Mouse (Mus musculus) frontal cortex, adult (tissue): ENCODE results near the gene Rarres2.

ENCODE experiments used
- ATAC-seq: cut with Nextera tagmentation; 2 replicates; pipeline ENCODE4 v1.9.2; 2017; ENCODE audit warnings: mild to moderate bottlenecking, moderate library complexity, mixed read lengths; ENCODE audit not compliant: low TSS enrichment

Gene Rarres2

DNA sequence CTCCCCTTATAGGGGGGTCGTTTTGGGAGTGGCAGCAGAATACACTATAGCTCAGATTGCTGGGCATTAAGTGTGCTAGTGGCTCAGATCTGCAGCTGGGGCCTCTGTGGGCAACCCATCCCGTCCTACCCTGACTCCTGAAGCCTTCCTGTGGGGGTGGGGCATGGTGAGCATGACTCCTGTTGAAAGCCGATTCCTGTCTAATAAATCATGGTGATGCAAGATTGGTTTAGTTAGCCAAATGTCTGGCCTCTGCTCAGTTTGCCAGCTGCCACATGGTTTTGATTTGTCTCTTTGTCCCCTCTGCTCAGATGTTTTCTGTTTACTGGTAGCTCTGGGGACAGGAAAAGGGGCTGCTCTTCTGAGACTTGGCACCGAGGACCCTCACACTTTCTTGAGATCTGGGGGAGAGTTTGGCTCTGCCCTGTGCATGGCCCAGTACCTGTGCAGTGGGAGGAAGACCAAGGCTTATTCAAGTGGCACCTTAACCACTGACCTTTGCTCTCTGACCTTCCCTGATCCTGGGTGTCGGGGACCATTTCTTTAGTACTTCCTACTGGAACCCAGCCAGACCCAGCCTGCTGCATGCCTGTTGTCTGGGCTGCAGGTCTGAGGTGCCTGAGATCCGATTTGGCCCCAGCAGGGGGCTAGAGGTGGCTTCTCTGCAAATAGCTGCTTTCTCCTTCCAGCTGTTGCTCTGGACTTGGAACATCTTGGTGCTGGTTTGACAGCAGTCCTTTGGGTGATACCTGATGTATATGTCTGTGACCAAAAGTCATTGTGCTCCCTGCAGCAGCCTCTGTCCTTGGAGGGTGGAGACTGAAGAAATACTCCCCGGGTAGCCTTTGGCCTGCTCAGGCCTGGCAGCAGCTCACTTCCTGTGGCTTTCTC lies 30.8 kb downstream of the Rarres2 start:
- no peak for ATAC-seq

DNA sequence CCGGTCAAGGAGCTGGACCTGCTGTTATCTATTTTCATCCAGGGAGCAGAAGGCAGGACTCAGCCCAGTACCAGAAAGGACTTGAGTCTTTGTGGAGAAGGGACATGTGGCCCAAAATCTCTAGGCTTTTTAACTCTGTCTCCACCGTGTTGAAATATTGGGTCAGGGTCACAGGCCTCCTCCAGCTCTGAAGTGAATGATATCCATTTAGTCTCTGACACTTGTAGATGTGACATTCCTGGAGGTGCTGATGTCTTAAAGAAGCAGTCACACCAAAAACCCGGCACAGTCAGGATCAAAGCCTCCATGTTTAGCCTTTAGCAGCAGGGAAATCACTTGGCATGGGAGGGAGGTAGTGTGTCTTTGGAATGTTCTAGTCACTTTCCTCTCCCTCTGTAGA lies 31.9 kb downstream of the Rarres2 start:
- ATAC-seq, result no peak

DNA sequence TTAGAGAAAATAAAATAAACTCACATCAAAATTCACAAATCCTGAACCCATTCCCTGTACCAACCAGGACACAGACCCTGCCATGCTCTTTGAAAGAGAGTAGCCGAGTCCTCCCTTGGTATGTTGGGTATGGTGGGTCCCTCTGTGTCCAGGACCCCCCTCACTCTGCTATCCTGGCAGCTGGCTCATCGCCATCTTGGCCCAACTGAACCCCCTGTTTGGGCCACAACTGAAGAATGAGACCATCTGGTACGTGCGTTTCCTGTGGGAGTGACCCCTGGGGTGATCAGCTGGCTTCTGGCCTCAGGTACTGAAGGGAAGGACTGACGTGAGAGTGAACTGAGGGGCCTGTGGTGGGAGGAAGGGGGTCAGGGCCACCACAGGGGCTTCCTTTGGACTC lies 32.7 kb downstream of the Rarres2 start:
- no peak for ATAC-seq

GRCm38 (mm10) chr6:48538841-48539737 lies 33.5 kb downstream of the Rarres2 start:
- 0 out of 2 replicates have a peak, but pooled peaks have one; percentile 14 for ATAC-seq

DNA sequence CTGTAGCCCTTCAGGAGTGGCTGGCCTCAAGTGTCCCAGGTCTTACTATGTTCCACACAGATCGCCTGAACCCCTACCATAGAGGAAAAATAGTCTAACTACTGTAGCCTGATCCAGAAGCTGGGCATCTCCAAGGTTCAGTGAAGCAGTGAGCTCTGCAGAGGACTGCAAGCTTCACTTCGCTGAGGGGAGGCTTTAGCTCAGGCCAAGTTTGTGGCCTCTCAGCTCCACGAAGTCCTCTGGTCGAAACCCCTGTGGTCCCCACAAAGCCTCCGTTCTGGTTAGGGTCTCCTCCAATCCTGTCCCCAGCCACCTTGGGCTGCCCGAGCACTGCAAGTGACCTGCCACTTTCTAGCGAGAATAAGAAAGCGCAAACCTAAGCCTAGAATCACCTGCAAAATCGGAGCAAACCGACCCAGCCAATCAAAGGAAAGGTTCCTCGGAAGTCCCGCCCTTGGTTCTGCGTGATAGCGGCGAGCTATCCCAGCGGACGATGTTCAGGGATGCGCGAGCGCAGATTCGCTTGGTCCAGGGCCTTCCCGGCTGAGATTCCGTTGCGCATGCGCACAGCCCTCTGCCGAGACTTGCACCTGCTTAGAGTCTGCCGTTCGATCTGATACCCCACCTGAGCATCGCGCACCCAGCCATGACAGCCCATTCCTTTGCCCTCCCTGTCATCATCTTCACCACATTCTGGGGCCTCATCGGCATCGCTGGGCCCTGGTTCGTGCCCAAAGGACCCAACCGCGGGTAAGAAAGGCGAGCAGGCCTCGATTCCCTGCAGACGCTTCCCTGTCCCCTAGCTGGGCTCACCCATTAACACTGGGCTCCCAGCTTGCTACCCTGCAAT lies 35.3 kb downstream of the Rarres2 start, which contains the start of gene Atp6v0e2:
Atp6v0e2 (plus strand) TSS at position 511 of the 850 bp plus-strand sequence.
- ATAC-seq, result peak; percentile 94

DNA sequence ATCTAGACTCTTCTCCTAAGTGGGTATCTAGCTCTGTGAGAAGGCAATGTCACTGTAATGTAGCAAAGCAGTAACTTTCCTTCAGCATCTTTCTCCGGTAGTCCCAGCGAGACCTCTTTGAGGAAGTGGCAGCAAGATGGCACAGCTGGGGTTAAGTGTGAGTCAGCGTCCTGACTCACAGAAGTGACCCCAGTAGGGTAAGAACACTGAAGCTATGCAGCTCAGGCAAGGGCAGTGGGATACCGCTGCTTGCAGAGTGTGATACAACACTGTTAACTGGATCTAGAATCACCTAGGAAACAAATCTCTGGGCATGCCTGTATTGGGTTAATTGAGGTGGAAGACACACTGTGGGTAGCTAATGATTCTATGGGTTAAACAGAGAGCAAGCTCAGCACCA lies 36.5 kb downstream of the Rarres2 start:
- no peak for ATAC-seq

DNA sequence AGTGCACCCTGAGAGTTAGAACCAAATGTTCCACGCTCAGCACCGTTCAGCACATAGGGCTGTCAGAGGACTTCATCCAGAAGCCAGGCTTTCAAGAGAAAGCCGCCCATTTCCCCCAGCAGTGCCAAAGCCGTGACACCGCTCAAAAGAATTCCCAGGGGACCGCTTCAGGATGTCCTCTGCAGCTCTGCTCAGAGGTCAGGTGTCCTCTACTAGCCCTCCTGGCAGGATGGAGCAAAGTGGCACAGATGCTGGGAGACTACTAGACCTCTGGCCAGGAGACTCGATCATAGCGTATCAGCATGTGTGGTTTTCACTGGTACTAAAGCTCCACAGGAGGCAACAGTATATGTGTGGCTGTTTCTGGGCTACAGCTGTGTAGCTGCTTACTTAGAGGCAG lies 37.7 kb downstream of the Rarres2 start:
- ATAC-seq, result no peak

DNA sequence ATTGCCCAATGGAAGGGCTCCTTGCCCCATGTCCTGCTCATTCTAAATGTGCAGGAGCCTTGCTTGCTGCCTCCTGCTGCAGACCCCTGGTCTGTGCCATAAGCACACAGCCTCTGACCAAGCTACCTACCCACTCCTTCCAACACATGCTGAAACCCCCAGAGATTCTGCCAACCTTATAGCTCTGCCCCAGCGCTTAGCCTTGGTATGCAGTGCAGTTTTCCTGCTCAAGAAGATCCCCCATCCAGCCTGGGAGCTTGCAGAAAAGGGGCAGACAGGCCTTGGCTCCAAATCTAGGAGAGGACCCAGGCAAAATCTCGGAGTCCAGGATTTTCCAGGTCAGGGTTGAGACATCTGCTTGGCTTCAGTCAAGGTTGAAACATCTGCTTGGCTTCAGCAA lies 39.1 kb downstream of the Rarres2 start:
- ATAC-seq, result no peak

DNA sequence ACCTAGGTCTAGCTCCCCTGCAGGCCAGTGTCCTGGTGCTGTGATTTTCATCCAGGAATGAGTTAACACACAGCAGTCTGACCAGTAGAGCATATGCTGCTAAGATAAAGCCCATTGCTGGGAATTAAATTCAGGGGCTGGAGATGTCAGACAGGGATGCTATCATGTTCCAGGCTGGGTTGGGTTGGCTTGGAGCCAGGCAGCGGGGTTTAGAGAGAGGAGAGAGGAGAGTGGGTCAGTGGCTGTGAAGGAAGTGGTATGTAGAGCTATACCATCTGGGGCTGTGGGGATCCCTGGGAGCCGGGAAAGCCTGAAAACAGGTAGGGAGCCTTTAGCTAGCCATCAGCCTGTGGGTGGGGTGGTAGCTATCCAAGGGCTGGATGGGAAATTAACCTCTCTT lies 41.7 kb downstream of the Rarres2 start:
- ATAC-seq, result no peak

- ATAC-seq, result no peak
Observed at GRCm38 (mm10) chr6:48529871-48530440, 42.6 kb downstream of the Rarres2 start.

GRCm38 (mm10) chr6:48529261-48529660 lies 43.3 kb downstream of the Rarres2 start:
- ATAC-seq, result no peak

- ATAC-seq, result no peak
Observed at GRCm38 (mm10) chr6:48527901-48528300, 44.7 kb downstream of the Rarres2 start.

- peak; percentile 89 for ATAC-seq
Observed at GRCm38 (mm10) chr6:48524882-48525281, 47.7 kb downstream of the Rarres2 start.
